Mouse (Mus musculus) stomach, embryonic 16.5 days (tissue): ENCODE results near the gene Tex11. TPM values are rescaled to one million over a fixed set of nuclear protein-coding genes. Genes with fewer than 3 reads are reported as not detected.
A peak's percentile ranks its signal among the peaks of the same experiment; 100 is the strongest.

Source experiments
- ATAC-seq: fragments of 200-750 bp; cut with Nextera tagmentation; 2 replicates; pipeline ENCODE4 v1.8.0; 2017; ENCODE audit warnings: moderate number of reproducible peaks, moderate TSS enrichment; ENCODE audit not compliant: insufficient read depth, low FRiP score
- H3K27ac ChIP-seq: fragments of 300-500 bp; sonication (generic); 2 replicates; pipeline ENCODE4 v1.5.1; 2014; ENCODE audit warnings: low read length
- H3K27me3 ChIP-seq: fragments of 300-500 bp; sonication (generic); 2 replicates; pipeline ENCODE4 v1.6.1; 2014; ENCODE audit warnings: low read length, control low read depth, mixed read lengths; ENCODE audit not compliant: control insufficient read depth, insufficient read depth
- H3K36me3 ChIP-seq: fragments of 300-500 bp; sonication (generic); 2 replicates; pipeline ENCODE4 v1.6.1; 2014; ENCODE audit warnings: low read length; ENCODE audit not compliant: control insufficient read depth, insufficient read depth
- H3K4me1 ChIP-seq: fragments of 300-500 bp; sonication (generic); 2 replicates; pipeline ENCODE4 v1.6.1; 2014; ENCODE audit warnings: low read length, control low read depth, mixed read lengths; ENCODE audit not compliant: control insufficient read depth, insufficient read depth
- H3K4me2 ChIP-seq: fragments of 300-500 bp; sonication (generic); 2 replicates; pipeline ENCODE4 v1.6.1; 2014; ENCODE audit warnings: low read depth, low read length, mixed read lengths
- H3K4me3 ChIP-seq: fragments of 300-500 bp; sonication (generic); replicated peaks from 2 replicates; pipeline ENCODE4 v1.5.1; 2014; ENCODE audit warnings: mild to moderate bottlenecking, low read length
- H3K9ac ChIP-seq: fragments of 300-500 bp; sonication (generic); 2 replicates; pipeline ENCODE4 v1.6.1; 2014; ENCODE audit warnings: low read length
- H3K9me3 ChIP-seq: fragments of 300-500 bp; sonication (generic); replicated peaks from 2 replicates; pipeline ENCODE4 v1.6.1; 2016; ENCODE audit warnings: low read length, control low read depth; ENCODE audit not compliant: control insufficient read depth
- WGBS: fragments of 180-500 bp; shearing (Covaris S2); extraction: QIAGEN DNeasy Blood & Tissue Kit; methylation state at CpG from one replicate; pipeline ENCODE4 v1.1.7; 2014; 5-methylcytosine and 5-hydroxymethylcytosine counted together
- polyA plus RNA-seq: library from polyadenylated mRNA; unstranded; fragments of >200 nt; fragmentation: Nextera tagmentation; extraction: Ambion mirVana; gene quantifications from 2 replicates; pipeline ENCODE4 v1.2.1, GENCODE M21; 2015

The Tex11 gene
- polyA plus RNA-seq, 1 experiment from 2014 or later, result 0.13 TPM

- no peaks in the 10 kb centered on the region for H3K36me3 ChIP-seq
- H3K9ac ChIP-seq, result no peak overlapping the region
- H3K4me1 ChIP-seq, result peaks cover 12% of the 10 kb centered on the region; the same call in 1 of the 2 replicates
- peak overlapping the region; percentile 52; the same call in 1 of the 2 replicates for H3K27ac ChIP-seq
- no peak overlapping the region for H3K4me2 ChIP-seq
- peak; percentile 70; the same call in 1 of the 2 replicates for ATAC-seq
- 59% methylated on average over 3 of the region's 3 CpGs for WGBS
- no peak overlapping the region for H3K4me3 ChIP-seq
- no peaks in the 10 kb centered on the region; the same call in 1 of the 2 replicates for H3K27me3 ChIP-seq
- H3K9me3 ChIP-seq, result no peaks in the 10 kb centered on the region
Observed at GRCm38 (mm10) chrX:100796741-100797090, 262.8 kb downstream of the Tex11 start.

DNA sequence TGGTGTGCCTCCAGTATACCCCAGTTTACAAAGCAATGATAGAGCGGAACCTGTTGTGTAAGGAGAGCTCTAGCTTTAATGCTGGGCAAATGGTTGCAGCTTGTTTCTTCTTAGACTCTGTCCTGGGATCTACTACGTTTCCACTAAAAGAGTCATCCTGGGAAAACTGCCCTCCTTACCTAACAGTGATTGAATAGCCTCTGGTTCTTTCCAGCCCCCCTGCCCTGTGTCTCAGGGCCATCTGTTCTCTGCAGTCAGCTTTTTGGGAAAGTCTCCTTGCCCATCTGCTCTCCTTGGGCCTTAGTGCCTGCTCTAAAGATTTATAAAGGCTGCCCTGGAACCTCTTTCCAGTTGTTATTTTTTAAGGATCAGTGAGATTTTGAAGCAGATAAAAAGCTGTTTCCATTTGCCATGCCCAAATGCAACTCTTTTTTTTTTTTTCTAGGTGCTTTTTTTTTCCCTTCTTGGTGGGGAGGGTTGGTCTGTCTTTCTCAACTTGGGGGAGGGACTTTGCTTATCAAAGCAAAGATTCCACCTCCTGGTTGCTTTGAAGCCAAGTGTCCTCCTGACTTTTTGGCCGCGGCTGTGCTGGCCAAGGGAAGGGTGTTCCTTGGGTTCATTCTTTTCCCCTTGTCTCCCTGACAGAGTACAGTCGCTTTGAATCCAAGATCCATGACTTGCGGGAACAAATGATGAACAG lies 263.3 kb downstream of the Tex11 start:
- WGBS, result 61% methylated on average over 6 of the region's 6 CpGs
- Histone ChIP-seq H3K4me2 (no peak overlapping the region), H3K27ac (peak overlapping the region; percentile 41; the same call in 1 of the 2 replicates), H3K9ac (no peak overlapping the region; the same call in 1 of the 2 replicates), H3K4me3 (no peak overlapping the region), H3K27me3 (no peaks in the 10 kb centered on the region; the same call in 1 of the 2 replicates), H3K36me3 (no peaks in the 10 kb centered on the region), H3K9me3 (no peaks in the 10 kb centered on the region), H3K4me1 (0 out of 2 replicates have a peak, but pooled peaks cover 7% of the 10 kb centered on the region)
- no peak for ATAC-seq

DNA sequence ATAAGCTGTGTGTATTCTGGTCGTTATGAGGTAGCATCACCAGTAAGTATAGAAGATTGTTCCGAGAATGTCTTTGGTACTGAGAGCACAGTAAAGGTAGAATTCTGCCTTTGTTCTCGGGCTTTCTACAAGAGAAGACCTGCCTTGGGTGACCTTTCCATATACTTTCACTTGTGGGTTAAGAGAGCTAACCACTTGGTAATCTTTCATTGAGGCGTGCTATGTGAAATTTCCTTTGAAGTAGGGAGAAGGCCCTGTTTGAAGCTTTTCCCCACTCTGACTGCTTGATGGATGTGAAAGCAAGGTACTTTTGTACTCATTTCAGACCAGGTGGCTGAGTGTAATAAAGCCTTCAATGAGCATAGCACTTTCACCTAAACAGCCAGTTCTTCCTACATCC lies 270.1 kb downstream of the Tex11 start:
- WGBS, result 71% methylated on average over 4 of the region's 4 CpGs
- Histone ChIP-seq H3K9ac (no peak overlapping the region), H3K36me3 (no peaks in the 10 kb centered on the region), H3K9me3 (no peaks in the 10 kb centered on the region), H3K4me1 (no peaks in the 10 kb centered on the region), H3K27me3 (no peaks in the 10 kb centered on the region), H3K4me3 (no peak overlapping the region), H3K4me2 (no peak overlapping the region), H3K27ac (no peak overlapping the region)
- no peak for ATAC-seq

Other genes starting within 250 kb of the Tex11 start
- gene Slc7a3, start 26.4 kb upstream of the Tex11 start, polyA plus RNA-seq, result 2.8 and 3.2 TPM in 2 replicates
- gene Snx12, start 162.9 kb upstream of the Tex11 start, polyA plus RNA-seq, result 49.9 and 55.6 TPM in 2 replicates
- gene Foxo4, start 194.9 kb upstream of the Tex11 start, polyA plus RNA-seq, result 2.1 and 2.5 TPM in 2 replicates
- gene Gm614, start 204.3 kb upstream of the Tex11 start, polyA plus RNA-seq, result not detected in 2 replicates
- 11.8 and 12.6 TPM in 2 replicates for gene Il2rg, start 208.6 kb upstream of the Tex11 start, polyA plus RNA-seq
- gene Gm20489, start 209.4 kb upstream of the Tex11 start, polyA plus RNA-seq, result not detected in 2 replicates
- gene Med12, start 214.4 kb upstream of the Tex11 start, polyA plus RNA-seq, result 30.3 and 30.9 TPM in 2 replicates
- 7.3 and 7.7 TPM in 2 replicates for gene Nlgn3, start 239.5 kb upstream of the Tex11 start, polyA plus RNA-seq